Mouse (Mus musculus) adrenal gland, postnatal 4 days (tissue): ENCODE data around the gene Ostn. TPM values are rescaled to one million over a fixed set of nuclear protein-coding genes. Genes with fewer than 3 reads are reported as not detected.
A peak's percentile ranks its signal among the peaks of the same experiment; 100 is the strongest.

Source experiments
- DNase-seq, 2 experiments: peaks; one replicate each; pipeline ENCODE4 v3.0.0; 2021 to 2022; ENCODE audit warnings: low spot score in 2 of 2, mixed read lengths in 2 of 2
- total RNA-seq, 2 experiments: library from RNA; stranded (reverse); gene quantifications; 2 replicates each; pipeline ENCODE4 v1.2.3; 2021

Ostn gene
- total RNA-seq, 2 experiments from 2014 or later, result 0.23 TPM; not detected in 1

- no peak for DNase-seq
Measured at GRCm38 (mm10) chr16:27387634-27388611, 80.6 kb downstream of the Ostn start.

GRCm38 (mm10) chr16:27388761-27389451, 81.6 kb downstream of the Ostn start, which contains the start of gene Ccdc50:
TSS of gene Ccdc50 (plus strand) at chr16:27388869.
- peak; percentile 62 to 66 for DNase-seq

GRCm38 (mm10) chr16:27389534-27390282, 82.4 kb downstream of the Ostn start:
- DNase-seq, result no peak

GRCm38 (mm10) chr16:27390306-27390705, 83.0 kb downstream of the Ostn start:
- DNase-seq, result no peak

- DNase-seq, result no peak
Measured at GRCm38 (mm10) chr16:27391845-27392244, 84.6 kb downstream of the Ostn start.

GRCm38 (mm10) chr16:27395251-27396037, 88.2 kb downstream of the Ostn start:
- DNase-seq, result no peak

GRCm38 (mm10) chr16:27396951-27397350, 89.7 kb downstream of the Ostn start:
- no peak for DNase-seq

GRCm38 (mm10) chr16:27399026-27399718, 91.9 kb downstream of the Ostn start:
- no peak for DNase-seq

- no peak for DNase-seq
Measured at GRCm38 (mm10) chr16:27399719-27400253, 92.5 kb downstream of the Ostn start.

Other genes with a start within 250 kb of the Ostn start
- gene Uts2b, start 62.8 kb downstream of the Ostn start, total RNA-seq, result not detected
- gene Ccdc50, start 81.4 kb downstream of the Ostn start, total RNA-seq, result 100 to 1,000 TPM; 101 to 106 TPM